Mouse (Mus musculus): ENCODE measurements around the gene Reg3d.
"Not testable (repeated sequence)": the region's sequence is repeated elsewhere in the genome, so short reads cannot be mapped to it uniquely, and the experiment has no call there.

The Reg3d gene

GRCm38 (mm10) chr6:78378765-78379164 is at the start of gene Reg3d:
Gene Reg3d, minus strand, starts transcription at chr6:78378865.
- DNase-seq (ENCODE audit: low spot score in 2 of 2), result no peak

GRCm38 (mm10) chr6:78425497-78425896 is 46.8 kb upstream of the Reg3d start:
- DNase-seq (ENCODE audit: low spot score in 2 of 2), result no peak

- DNase-seq (ENCODE audit: low spot score in 2 of 2), result not testable (repeated sequence)
Measured at GRCm38 (mm10) chr6:78422411-78422810, 43.7 kb upstream of the Reg3d start, which contains the start of gene Reg1. Gene Reg1, plus strand, starts transcription at chr6:78422711.

- not testable (repeated sequence) for DNase-seq (ENCODE audit: low spot score in 2 of 2)
Measured at GRCm38 (mm10) chr6:78395323-78395722, 16.7 kb upstream of the Reg3d start, which contains the start of gene Reg2. Gene Reg2, plus strand, starts transcription at chr6:78395623.

- no peak for DNase-seq (ENCODE audit: low spot score in 2 of 2)
Measured at GRCm38 (mm10) chr6:78385609-78386008, 6.9 kb upstream of the Reg3d start.

GRCm38 (mm10) chr6:78380409-78380808 is 1.7 kb upstream of the Reg3d start, which contains the start of gene Reg3a:
Gene Reg3a, plus strand, starts transcription at chr6:78380709.
- DNase-seq (ENCODE audit: low spot score in 2 of 2), result no peak

GRCm38 (mm10) chr6:78370357-78370756 is 8.3 kb downstream of the Reg3d start, which contains the start of gene Reg3b:
Gene Reg3b, plus strand, starts transcription at chr6:78370657.
- DNase-seq (ENCODE audit: low spot score in 2 of 2), result no peak

- no peak for DNase-seq (ENCODE audit: low spot score in 2 of 2)
Measured at GRCm38 (mm10) chr6:78361971-78362563, 16.6 kb downstream of the Reg3d start.

- no peak for DNase-seq (ENCODE audit: low spot score in 2 of 2)
Measured at GRCm38 (mm10) chr6:78341689-78342088, 37.0 kb downstream of the Reg3d start.

- DNase-seq (ENCODE audit: low spot score in 2 of 2), result no peak
Measured at GRCm38 (mm10) chr6:78340296-78340695, 38.4 kb downstream of the Reg3d start.

GRCm38 (mm10) chr6:78331919-78332569 is 46.6 kb downstream of the Reg3d start:
- DNase-seq (ENCODE audit: low spot score in 2 of 2), result peak in 1 of 2 experiments; percentile 3

GRCm38 (mm10) chr6:78329166-78329565 is 49.5 kb downstream of the Reg3d start:
- DNase-seq (ENCODE audit: low spot score in 2 of 2), result no peak

GRCm38 (mm10) chr6:78327798-78328197 is 50.9 kb downstream of the Reg3d start:
- no peak for DNase-seq (ENCODE audit: low spot score in 2 of 2)

Data from cerebellum, postnatal 4 days (tissue).